Mouse (Mus musculus) ovary, postnatal 36 days (tissue): ENCODE measurements at regions not wholly inside any gene's neighbourhood (a gene's known extent, or its start where the extent isn't known, plus 50 kb on each side); places are given as distances from the start of the nearest gene placed in this dataset.

Experiments
- DNase-seq: peaks from one replicate; pipeline ENCODE4 v3.0.0; 2022; ENCODE audit warnings: low spot score, mixed read lengths

DNA sequence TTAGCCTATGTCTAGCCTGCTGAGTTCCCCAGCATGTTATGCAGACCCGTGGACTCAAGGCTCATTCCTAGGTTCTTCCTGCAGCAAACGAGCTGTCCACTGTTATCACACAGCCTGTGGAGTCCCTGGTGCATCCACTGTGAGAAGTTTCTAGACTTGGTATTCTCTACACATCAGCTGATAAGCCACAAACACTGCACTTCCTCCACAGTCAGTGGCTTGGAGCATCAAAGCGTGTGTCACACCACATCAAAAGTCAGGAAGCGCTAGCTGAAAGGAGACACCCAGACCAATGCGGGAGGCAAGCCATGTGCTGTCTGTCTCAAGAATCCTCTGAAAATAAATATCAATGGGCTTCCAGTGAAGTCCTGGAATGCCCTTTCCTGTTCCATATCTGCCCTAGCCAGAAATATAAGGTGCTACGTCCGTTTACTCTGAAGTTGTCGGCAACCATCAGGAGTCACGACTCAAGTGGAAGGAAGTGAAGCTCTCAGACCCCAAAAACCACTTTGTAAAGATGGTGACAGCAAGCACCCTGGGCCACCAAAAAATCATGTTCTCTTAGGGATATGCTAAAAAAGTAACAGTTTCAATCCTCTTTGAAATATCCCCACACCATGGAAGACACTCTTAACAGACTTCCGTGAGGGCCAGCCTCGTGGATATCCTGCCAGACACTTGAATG is 227.7 kb downstream of the Adgrl2 start:
- DNase-seq, result no peak

DNA sequence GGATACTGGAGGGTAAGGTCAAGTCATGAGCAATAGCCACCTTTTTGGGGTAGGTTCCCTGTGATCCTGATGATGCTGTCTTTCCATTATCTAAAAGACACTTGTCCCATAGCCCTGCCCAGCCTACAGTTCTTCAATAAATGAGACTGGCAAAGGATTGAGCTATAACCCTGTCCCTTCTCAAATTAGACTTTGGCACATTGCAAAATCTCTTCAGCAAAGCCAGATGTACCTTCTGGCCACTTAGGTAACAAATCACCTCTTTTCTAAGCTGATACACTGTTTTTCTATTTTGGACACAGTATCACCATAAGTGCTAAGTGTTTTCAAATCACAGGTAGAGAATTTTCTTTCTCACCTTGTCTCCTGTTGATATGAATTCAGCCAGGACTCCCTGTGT is 228.8 kb downstream of the Adgrl2 start:
- DNase-seq, result no peak

DNA sequence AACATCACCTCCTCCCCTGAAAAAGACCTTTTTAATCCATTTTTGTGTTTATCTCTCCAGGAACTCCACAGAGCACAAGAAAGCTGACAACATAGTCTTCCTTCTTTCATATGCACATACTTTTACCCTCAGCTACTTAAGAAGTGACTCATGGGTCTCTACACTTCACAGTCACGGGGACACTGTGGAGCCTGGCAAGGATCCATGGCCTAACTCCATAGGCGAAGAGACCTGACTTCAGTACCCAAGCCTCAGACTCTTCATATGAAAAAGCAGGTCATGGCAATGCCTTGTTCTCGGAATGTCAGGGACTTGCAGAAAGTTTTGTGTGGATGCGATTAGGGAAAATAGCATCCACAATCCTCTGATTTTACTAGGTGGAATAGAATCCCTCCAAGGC is 230.9 kb downstream of the Adgrl2 start:
- DNase-seq, result no peak

DNA sequence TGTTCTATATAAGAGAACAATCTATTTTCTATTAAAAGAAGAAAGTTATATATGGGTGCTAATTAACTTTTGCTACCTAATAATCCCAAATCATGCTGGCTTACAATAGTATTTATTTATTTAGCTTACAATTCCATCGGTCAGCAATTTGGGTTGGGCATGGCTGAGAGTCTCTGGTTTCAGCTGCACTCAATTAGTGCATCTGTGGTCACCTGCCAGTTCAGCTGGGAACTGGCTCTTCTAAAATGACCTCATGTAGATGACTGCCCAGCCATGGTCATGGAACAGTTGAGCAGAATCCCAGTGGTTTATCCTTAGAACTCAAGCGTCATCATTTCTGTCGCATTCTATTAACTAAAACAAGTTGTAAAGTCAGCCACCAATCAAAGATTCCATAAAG is 244.1 kb downstream of the Adgrl2 start:
- DNase-seq, result no peak

DNA sequence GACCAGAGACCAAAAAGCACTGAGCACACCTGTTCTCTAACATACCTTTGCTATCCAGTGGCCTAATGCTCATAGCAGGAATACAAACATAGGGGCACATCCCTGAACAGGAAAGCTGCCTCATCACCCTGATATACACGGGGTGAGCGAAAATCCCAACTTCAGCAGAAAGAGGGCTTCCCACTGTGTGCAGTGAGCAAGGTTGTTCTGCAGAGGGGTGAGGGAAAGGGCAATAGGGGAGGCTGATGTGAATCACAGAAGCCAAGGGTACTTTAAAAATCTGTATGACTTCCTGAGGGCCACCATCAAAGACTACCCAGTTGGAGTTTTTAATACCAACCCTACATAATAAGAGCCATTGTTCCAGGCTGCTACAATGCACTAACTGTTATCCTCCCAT is 245.7 kb downstream of the Adgrl2 start:
- DNase-seq, result no peak

DNA sequence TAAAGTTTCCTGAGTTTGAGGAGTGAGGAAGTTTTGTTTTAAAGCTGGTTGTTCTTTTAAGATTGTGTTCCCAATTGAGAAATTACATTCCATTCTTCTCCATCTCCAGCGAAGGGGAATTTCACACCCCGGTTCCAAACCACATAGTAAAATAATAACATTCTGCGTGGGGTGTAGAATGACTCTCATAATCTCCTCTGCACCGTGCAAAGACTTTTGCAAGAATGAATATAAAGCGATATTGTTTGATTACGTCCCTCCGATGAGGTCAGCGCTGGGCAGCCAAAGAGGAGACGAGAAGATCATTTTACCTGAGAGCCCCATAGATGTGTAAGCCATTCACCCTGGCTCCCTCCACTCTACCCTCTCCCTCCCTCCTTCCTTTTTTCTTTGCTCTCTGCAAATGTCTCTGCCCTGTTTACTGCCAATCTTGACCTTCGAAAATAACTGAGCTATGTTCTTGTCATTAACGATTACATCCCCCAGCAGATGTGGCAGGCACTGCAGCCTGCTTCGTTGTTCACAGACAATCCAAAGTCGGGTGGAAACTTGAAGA is 256.1 kb downstream of the Adgrl2 start:
- DNase-seq, result no peak

DNA sequence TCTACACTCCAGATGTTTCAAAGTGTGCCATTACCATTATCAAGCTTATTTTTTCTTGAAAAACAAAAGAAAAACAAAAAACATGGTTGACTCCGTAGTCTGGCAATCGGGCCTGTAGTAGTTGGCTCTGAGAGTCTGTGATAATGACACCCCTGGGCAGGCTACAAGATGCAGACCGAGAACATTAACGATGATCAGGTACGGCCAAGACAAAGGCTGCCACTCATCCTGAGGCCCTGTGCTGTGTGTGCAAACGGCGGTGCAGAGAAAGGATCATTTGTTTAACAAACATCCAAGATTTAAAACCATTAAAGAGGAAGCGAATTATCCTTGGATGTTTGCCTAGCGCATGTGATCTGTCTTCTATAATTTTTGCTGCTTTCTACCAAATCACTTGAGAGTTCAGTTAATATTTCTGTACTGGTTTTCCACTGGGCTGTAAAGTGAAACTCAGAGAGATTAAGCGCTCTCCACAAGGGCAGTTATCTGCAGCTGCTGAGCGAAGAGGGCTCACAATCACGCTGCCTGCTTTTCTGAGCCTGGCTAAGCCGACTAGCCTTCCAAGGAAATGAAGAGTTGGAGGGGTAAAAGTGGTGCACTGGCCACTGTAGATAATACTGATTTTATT is 257.0 kb downstream of the Adgrl2 start:
- peak; percentile 13 for DNase-seq

DNA sequence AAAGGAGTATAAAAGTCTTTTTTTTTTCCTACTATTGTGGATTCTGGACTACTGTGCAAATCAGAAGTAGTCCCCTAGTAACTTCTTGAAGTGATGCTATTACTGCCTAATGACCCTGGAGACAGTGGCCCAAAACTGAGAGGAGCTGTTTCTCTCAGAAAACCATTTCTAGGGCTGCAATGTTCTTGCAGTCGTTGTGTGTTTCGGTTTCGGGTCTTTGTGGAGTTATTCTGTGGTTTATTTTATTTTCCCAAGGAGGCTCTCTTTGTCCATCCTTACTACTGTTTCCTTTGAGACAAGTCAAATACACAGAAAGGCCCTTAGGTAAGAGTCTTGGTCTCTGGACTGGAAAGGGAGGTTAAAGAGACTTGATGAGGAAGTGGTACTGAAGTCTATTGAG is 258.9 kb downstream of the Adgrl2 start:
- DNase-seq, result no peak

DNA sequence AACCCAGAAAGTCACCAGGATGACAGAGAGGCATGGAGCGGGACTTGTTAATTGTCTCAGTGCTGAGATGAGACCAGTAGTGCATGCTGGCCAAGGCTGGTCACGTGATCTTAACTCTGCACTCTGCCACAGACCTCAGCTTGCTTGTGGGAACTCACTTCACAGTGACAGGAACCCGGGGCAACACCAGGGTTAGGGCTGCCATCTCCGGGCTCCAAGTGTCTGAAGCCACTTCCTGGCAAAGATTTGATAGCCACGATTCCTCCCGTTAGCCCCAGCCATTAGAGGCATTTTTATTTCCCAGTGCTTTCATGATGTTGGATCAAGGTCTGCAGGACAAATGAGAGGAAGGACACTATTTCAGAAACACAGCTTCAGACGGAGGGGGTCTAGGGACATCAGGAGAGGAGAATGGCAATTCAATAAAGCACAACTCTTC is 261.1 kb downstream of the Adgrl2 start:
- DNase-seq, result peak; percentile 7

DNA sequence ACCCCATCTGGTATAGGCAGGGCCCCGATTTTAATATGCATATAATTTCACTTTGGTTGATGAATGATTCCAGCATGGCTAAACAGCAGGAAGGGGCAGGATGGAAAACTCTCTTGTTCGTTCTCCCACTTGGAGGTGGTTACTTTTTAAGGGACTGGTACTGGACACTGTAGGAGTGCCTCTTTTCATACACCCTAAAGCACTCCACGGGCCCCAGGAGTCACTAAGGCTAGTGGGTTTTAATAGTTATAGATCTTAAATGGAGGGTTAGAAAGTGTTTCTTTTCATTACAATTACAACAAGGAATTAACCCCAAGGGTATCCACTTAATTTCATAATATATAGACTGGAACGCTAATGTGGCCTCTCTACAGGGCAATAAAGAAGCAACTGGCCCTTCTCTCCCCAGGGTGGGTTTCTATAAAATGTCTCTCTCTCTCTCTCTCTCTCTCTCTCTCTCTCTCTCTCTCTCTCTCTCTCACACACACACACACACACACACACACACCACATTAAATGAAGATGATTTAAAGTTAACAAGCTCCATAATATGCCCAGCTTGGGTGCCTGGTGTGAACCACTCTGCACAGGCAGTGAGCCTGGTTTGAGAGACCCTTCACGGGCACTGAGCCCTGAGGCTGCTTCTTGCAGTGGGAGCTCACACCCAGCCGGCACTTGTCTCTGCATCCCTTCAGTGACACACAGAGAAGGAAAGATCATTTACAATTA is 261.7 kb downstream of the Adgrl2 start:
- no peak for DNase-seq

DNA sequence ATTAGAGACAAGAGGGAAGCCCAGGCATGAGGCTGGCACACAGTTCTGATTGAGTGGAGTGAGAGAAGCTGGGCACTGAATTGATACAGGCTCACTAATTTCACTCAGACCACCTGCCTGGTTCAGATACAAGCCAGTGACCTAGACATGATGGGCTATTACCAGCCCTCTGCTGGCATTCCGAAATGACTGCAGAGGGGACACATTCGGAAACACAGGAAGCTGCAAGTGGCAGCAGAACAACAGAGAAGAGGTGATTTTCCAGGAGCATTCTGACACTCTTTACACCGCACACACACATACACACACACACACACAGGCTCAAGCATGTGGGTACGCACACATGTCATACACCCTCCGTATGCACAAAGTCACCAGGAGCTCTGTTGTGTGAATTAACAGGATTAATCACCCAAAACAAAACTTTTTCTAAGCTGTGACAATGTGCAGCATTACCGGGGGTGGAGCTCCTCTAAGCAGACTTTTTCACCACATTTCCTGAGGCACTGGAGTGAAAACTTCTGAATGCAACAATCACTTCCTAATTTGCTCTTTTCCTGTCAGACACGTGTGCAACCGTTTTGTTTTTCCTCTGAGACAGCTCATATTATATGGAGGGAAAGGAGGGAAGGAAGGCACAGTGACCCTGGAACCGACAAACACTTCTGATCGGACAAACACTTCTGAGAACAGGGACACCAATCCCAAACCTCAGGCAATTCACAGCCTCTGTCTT is 263.6 kb downstream of the Adgrl2 start:
- no peak for DNase-seq

DNA sequence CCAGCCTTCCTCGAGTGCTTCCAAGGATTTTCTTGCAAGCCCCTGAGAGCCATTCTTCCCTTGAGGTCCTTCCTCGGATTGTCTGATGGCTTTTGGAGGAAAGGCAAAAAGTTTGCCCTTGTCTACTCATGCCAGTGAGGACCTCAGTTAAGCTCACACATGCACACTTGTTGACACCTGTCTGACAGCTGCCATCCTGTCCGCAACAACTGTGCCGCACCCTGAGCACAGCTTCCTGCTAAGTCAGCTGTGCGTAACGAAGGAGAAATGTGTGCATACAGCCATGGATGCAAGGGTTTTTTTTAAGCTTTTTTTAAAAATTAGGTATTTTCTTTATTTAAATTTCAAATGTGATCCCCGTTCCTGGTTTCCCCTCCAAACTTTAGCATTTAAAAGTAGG is 293.8 kb downstream of the Adgrl2 start:
- no peak for DNase-seq

DNA sequence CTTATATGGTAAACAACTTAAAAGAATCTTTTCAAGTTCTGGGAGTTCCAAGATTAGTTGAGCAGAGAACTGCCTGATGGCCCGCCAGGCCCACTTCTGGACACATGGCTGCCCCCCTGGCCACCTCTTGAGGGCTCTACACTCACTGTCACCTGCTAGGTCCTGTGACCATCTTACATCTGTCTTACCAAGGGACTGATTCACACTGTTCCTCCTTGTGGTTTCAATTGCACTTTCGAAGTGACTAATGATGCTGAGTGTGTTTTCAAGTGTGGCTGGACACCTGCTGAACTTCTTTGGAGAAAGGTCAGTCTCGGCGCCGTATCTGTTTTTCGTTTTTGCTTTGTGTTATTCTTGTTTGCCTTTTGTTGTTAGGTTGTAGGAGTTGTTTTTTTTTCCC is 294.9 kb downstream of the Adgrl2 start:
- DNase-seq, result no peak

DNA sequence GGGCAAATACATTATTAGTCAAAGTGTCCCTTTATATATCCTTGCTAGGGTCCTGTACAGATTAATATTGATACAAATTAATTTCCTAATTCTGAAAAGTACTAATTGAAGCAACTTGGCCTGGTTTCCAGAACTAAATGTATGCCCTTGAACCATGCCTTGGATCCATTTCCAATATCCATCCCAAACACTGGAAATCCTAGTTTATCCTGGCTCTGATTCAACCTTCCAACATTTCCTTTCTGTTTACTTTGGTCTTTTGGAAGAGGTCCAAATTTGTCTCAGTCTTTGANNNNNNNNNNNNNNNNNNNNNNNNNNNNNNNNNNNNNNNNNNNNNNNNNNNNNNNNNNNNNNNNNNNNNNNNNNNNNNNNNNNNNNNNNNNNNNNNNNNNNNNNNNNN is 307.2 kb downstream of the Adgrl2 start:
- DNase-seq, result no peak

DNA sequence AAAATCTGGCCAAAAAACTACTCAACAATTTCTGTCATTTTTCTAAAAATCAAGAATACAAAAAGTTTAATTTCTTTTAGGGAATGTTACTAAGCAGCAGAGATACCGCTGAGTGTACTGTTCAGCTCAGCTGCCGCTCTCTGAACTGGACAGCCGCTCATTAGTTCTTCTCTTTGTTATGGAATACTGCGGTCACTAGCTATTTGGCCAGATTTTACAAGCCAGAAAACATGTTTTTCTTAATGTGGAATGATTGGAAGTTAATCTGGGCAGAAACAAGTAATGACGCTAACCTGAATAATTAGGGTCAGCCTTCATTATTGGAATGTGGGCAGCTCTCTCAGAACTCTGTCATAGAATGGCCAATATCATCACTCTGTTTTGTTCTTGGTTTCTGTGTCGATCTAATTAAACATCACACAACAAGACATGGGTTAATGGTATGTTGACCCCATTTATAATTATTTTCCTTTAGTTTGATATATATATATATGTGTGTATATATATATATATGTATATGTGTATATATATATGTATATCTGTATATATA is 307.8 kb downstream of the Adgrl2 start:
- no peak for DNase-seq

DNA sequence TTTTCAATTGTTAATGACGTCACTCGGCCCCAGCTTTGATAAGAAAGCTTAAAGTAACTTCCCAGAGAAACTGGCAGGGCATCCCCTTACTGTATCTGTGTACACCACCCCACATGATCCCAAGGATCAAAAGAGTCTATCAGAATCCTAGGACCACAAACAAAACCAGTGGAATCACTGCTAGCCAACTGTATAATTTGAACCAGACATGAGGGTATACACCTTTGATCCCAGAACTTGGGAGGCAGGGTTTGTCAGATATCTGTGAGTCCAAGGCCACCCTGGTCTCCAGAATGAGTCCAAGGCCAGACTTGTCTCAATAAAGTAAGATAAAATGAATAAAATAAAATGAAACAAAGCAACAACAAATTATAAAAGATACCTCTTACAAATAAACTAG is 309.2 kb downstream of the Adgrl2 start:
- DNase-seq, result no peak

DNA sequence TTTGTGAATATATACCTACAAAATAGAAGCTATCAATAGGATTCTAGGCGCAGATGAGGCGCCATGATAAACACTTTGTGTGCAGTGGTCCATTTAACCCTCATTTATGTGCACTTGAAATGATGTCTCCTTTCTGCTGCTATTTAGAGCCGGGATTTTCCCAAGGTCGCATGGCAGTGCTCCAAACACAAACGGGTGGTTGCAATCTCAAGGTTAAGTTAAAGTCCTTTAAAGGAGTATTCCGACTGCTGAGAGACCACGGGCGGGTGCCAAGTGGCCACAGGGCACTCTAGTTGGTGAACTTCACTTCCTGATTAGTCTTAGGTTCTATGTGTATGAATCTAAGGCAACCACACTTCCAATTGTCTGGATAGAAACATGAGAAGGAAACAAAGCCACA is 309.6 kb downstream of the Adgrl2 start:
- peak; percentile 71 for DNase-seq

DNA sequence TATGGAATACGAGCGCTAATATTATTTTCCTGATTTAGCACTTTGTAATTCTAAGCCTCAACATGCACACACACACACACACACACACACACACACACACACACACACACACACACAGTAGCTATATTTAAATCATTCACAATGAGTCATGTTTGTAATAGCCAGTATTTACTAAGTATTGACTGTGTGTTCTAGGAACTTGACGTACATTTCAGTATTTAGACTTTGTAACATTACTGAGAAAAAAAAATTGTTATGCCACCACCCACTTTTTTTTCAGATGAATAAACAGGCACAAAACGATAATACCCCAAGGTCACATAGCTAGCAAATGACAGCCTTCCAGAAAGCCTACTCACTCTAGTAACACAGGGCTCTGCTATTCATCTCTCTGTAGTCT is 310.3 kb downstream of the Adgrl2 start:
- DNase-seq, result no peak

DNA sequence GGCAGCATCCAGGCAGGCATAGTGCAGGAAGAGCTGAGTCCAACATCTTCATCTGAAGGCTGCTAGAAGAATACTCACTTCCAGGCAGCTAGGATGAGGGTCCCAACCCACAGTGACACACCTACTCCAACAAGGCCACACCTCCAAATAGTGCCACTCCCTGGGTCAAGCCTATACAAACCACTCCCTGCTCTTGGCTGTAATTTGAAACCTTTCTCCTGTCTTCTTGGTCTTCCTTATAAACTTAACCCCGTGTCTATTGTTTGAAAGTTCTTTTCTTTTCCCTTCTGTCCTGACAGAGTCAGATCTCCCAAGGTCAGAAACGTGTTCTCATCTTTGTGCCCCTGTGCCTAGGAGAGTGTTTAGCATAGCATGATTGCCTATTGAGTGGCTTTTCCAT is 311.2 kb downstream of the Adgrl2 start:
- DNase-seq, result no peak

DNA sequence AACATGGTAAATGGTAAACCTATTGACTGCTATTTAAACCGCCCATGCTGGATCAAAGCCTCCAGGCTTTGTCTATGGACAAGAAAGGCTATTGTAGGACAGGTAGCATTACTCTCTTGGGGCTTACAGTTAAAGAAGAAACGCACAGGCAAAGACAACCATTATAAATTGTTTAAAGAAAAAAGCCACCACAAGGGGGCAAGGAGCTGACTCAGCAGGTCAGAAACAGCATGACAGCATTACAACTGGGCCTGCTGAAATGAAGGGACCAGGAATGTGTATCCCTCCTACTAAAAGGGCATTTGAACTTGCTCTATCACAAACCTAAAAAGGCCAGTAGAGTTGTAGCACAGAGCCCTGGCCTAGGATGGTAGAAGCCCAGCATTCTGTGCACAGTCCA is 314.3 kb downstream of the Adgrl2 start:
- DNase-seq, result no peak

DNA sequence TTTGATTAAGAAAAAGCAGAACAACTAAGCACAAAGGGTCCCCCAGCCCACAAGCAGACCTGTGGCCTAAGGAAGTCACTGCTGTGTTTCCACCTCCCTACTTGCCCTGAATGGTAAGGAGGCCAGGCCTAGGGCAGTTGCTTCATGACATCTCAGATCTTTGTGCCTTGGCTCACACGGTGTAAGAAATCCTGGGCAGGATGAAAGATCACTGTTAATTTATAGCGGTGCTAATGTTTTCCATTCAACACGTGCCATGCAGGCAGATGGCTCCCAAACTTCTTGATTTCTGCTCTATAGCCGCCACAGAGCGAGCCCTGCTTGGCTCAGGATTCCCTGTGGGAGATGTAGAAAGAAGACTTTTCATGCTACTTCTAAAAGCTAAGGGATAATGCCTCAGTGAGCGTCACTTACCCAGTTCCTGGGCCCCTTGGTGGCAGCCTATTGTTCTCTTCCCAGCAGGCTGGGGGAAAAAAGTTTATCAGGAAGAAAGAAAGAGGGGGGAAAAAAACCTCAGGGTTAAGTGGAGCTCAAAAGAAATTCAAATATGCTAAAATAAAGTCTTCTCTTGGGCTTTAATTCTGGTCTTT is 327.4 kb downstream of the Adgrl2 start:
- no peak for DNase-seq

DNA sequence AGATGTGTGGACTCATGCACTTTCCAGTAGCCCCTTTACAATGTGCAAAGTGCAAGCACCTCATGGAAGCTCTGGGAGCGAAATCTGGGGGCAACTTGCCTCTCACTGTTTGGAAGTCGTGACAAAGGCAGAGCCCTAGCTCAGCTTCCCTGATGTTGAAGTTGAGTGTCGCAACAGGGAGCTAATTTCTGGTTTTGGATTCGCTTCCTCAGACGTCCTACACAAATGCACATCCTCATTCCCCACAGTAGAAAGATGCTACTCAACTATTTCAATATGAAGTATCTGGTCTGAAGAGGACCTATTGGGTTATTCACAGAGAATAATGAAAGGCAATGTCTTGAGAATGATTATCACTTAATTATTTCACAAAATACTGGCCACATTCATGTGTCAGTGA is 331.3 kb downstream of the Adgrl2 start:
- no peak for DNase-seq
